Comparison of ENCODE assay signal across 8 mouse cellular contexts in the genomic region with DNA sequence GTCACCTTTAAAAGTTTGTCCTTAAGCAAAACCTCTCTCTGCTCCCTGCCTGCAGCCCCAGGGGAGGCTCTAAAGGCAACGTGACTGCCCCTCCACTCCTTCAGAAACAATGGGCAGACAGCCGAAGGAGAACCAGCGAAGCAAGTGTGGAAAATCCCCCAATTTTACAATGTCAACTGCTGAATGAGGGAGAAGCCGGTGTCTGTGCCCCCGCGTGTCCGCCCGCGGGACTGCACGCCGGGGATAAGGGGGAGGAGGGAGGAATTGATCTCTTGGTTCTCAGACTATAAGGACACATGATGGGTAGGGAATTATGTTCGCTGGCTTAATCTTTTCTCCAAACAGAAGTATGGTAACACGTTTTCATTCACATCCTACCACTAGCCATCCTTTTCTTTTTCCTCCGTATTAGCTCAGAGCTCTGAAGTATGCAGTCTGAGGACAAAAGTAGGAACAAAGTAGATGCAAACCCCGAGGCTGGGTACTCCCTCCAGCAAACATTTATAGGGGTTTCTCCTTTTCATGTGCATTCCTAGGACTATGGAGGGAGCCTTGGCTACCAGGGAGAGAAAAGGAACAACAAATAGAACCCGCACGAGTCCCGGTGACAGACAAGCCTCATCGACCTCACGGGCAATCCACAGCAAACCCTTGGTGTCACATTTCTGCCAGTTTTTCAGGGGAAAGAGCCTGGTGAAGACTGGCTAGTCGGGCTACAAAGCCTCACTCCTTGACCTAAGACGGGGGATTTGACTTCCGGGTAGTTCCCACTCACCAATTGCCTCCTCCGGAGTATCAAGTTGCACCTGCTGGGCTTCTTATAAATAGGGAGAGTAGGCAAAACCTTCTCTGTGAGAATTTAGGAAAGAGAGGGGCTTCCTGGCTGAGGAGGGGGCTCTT. TPM values are rescaled to one million over a fixed set of nuclear protein-coding genes. Genes with fewer than 3 reads are reported as not detected.
DNase-seq lines count a peak whose midpoint lies in the region.

No protein-coding gene starts in this region.

- no peaks in the 10 kb centered on the region for H3K36me3 ChIP-seq in megakaryocyte, embryonic 14.5 days (replicated peaks; ENCODE audit: low read length)

- H3K4me3 ChIP-seq in megakaryocyte, embryonic 14.5 days (replicated peaks): peak overlapping the region; percentile 87

- peak; percentile 94 to 98 for DNase-seq in adrenal gland, adult (ENCODE audit: inconsistent age in 2 of 2, low spot score in 1 of 2)
- DNase-seq in embryo, embryonic 10 days (ENCODE audit: low spot score): peak; percentile 91
- peak; percentile 89 for DNase-seq in gastrocnemius, postnatal 10 days
- peak; percentile 91 for DNase-seq in induced T-regulatory cell, adult 2 months (ENCODE audit: low read depth)
- peak; percentile 86 to 96 for DNase-seq in left cerebral cortex, adult 9 months (ENCODE audit: low spot score in 2 of 2)
- peak; percentile 93 to 94 for DNase-seq in right cerebral cortex, adult 2 months (ENCODE audit: low spot score in 2 of 2)
- peak; percentile 67 for DNase-seq in urinary bladder, postnatal 10 days (ENCODE audit: low spot score)

- H3K27me3 ChIP-seq in megakaryocyte, embryonic 14.5 days (replicated peaks): peaks cover 44% of the 10 kb centered on the region

- peaks cover 83% of the 10 kb centered on the region for H3K4me1 ChIP-seq in megakaryocyte, embryonic 14.5 days

- no peaks in the 10 kb centered on the region for H3K9me3 ChIP-seq in megakaryocyte, embryonic 14.5 days

RNA-seq across cellular contexts. Expression of a gene that starts 3.1 kb away (rescaled TPM):
- total RNA-seq in gastrocnemius, postnatal 10 days (2021): 10 to 100 TPM; 26.2 to 28.3 TPM
- polyA plus RNA-seq in megakaryocyte, embryonic 14.5 days (2012; ENCODE audit: insufficient read depth, low replicate concordance): 8.9 and 10.2 TPM in 2 replicates

Comparison
In these comparisons a context has a peak if more than half of its experiments do, and no peak if none do; other contexts are left out.
1. Peak in every context shown above with its lines: DNase-seq and H3K4me3 ChIP-seq.